Mouse (Mus musculus): Measurements from ENCODE around the gene Psd. TPM values are rescaled to one million over a fixed set of nuclear protein-coding genes. Genes with fewer than 3 reads are reported as not detected.
A peak's percentile ranks its signal among the peaks of the same experiment; 100 is the strongest.

Psd gene
- total RNA-seq, 2 experiments from 2014 or later = 0.51 to 0.62 TPM

GRCm38 (mm10) chr19:46322144-46322995, 4.6 kb downstream of the Psd start:
- intact Hi-C loops (cut with DNase I) = no loop called here
- no peak for DNase-seq

DNA sequence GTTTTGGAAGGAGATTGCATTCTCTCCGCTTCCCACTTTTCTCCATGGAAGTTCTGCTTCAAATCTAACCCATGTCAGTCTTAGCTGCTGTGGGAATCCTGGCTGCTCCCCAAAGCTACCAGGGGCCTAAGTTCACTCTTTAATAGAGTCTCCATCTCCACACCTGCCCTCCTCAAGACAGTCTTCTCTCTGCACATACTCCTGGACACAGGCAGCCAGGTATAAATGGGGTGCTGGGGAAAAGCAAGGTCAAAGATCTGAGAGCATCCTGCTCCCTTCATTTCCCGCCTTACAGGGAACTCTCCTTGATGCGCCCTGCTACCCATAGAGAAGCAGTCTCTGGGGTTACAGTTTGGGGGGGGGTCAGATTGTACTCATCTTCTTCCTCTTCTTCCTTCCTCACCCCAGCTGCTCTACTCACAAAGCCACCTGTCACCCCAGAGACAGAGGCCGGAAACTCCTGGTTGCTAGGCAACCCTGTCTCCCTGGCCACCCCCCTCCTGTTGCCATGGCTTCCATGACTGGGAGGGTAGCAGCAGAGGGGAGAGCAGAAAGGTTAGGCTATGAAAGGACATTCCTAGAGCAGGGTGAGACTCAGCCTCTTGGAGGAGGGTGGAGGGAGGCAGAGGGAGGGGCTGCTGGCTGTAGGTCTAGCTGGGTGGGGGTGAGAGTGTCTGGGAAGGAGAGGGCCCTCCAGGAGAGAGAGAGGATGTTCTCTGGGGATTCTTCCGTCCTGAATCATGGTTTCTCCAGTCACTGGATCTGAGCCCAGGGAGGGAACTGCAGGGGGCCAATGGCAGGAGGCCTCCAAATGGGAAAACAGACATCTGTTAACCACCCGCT, 5.6 kb downstream of the Psd start:
- intact Hi-C loops (cut with DNase I) = no loop called here
- DNase-seq = peak in 1 of 2 experiments; percentile 6

GRCm38 (mm10) chr19:46320076-46320785, 6.7 kb downstream of the Psd start:
- intact Hi-C loops (cut with DNase I) = no loop called here
- peak in 1 of 2 experiments; percentile 8 for DNase-seq

DNA sequence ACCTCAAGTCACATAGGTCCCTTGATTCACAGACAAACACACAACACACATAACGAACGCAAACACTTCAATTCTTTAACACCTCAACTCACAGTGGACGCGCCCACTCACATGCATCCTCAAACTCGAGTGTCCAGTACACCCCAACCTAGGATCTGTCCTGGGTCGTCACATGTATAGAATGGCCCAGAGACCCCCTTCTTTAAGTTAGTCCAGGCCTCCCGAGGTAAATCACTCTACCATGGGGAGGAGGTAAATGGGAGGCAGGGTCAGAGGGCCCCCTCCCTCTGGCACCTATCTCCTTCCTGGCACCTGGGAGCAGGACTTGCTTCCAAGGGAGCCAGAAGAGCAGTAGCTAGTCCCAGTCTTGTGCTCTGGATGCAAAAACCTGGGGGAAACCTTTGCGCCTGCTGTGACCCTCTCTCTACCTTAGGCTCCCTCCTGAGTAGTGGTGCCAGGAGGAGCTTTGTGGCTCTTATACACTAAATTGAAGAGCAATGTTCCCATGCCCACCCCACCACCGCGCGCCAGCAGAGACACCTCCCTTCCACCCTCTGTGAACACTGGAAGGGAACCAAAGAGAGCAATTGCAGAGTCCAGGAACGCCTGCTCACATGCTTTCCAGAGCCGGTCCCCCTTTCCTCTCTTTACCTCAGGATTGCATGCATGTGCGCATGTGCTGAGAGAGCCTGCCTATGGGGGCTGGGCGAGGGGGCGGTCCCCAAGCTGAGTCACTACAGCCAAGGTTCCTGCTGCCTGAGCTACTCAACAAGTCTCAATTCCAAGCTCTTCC, 8.2 kb downstream of the Psd start:
- DNase-seq = peak in 1 of 2 experiments; percentile 29
- intact Hi-C loops (cut with DNase I) = no loop called here

- intact Hi-C loops (cut with DNase I) = no loop called here
- DNase-seq = peak in 1 of 2 experiments; percentile 13
Observed at GRCm38 (mm10) chr19:46318031-46318471, 8.9 kb downstream of the Psd start.

GRCm38 (mm10) chr19:46317546-46317885, 9.4 kb downstream of the Psd start:
- no peak for DNase-seq
- intact Hi-C loops (cut with DNase I) = no loop called here

GRCm38 (mm10) chr19:46316846-46317545, 10.0 kb downstream of the Psd start:
- intact Hi-C loops (cut with DNase I) = no loop called here
- no peak for DNase-seq

DNA sequence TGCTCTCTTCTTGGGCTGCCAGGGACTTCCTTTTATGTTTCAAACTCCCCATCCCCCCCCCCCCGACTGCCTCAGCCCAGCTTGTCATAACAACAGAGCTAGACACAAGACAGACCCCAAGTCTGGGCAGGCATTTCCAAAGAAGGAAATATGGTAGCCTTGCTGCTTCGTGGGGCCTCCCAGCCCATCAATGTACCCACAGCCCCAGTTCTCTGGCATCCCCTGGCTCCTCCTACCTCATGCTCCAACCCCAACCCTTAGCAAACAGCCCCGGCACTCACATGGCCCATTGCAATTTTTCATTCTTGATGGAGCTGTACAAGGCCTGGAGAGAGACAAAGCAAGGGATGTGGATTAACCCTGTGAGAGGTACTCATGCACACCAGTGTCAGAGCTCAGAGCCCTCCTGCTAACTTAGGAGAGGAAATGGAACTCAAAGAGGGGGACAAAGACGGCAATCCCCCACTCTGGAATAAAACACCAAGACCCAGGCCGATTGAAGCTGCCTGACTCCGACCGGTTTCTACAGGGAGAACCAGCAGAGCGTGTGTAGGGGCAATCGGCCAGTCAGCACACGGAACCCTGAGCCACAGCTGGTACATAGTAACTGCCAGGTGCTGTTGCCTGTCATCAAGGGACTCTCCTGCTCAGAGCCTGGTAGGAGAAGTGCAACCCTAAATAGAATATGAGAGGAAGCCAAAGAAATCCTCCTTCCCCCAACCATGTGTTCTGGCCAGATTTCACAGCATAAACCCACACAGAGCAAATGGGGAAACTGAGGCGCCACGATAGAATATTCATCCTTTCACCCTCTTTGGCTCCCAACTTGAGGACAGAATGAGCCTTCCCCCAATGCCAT, 11.0 kb downstream of the Psd start:
- intact Hi-C loops (cut with DNase I) = no loop called here
- DNase-seq = no peak

- intact Hi-C loops (cut with DNase I) = no loop called here
- DNase-seq = no peak
Observed at GRCm38 (mm10) chr19:46314872-46315742, 11.8 kb downstream of the Psd start.

GRCm38 (mm10) chr19:46314151-46314601, 12.8 kb downstream of the Psd start:
- intact Hi-C loops (cut with DNase I) = no loop called here
- DNase-seq = no peak

DNA sequence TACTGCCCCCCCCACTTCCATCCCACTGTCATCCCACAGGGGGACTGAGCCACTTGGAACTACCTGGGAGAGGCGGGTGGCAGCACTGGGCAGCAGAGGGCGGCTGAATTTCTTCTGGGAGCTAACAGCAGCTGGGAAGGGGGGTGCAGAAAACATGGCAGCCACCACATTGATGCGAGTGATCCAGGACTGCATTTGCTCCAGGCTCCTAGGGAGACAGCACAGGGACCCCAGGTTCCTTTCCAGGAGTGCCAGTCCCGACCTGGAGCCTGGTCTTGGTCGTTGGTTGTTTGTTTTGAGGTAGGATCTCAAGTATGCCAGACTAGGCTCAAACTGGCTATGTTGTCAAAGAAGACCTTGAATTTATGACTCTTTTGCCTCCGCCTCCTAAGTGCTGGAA, 13.4 kb downstream of the Psd start:
- no peak for DNase-seq
- intact Hi-C loops (cut with DNase I) = no loop called here

DNA sequence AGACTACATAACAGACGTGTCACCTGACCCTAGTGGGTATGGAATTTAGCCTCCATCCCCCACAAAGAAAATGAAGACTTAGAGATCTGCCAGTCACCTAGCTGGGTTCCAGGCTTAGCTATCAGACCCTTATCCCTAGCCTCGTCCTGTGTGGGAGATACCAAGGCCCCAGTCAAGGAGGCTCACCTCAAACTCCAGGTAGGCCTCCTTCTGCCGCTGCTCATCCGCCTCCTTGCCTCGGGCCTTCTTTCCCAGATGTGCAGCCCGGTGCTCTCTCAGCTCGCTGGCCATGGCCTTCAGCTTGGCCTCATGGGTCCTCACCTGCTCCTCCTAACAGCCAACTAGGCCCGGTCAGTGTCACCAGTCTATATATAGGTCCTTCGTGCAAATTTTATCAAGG, 13.8 kb downstream of the Psd start:
- intact Hi-C loops (cut with DNase I) = no loop called here

DNA sequence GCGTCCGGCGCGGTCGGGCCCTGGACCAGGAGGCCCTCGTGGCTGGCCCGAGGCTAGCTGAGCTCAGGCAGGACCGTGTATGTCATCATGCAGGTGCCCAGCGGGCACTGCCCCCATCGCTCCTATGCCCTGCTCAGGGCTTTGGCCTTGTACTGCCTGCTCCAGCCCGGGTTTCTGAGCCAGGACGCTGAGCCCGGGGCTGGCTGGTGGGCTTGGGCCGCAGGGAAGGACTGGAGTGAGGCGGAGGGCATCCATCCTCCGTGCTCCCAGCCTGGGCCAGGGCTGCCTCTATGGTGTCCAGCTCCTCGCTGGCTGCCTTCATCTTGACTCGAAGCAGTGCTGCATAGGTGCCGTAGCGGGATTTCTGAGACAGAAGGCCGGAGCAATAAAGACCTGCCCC, 14.4 kb downstream of the Psd start:
- intact Hi-C loops (cut with DNase I) = no loop called here
- DNase-seq = no peak

More for the DNA sequence above, 13.8 kb downstream of the Psd start:
- no peak for DNase-seq

GRCm38 (mm10) chr19:46311341-46311740, 15.6 kb downstream of the Psd start:
- intact Hi-C loops (cut with DNase I) = loop anchor here (2.0 kb wide), 1 partner anchor 15 kb away; the partner anchor contains the start of gene Psd
- DNase-seq = peak in 1 of 2 experiments; percentile 8

DNA sequence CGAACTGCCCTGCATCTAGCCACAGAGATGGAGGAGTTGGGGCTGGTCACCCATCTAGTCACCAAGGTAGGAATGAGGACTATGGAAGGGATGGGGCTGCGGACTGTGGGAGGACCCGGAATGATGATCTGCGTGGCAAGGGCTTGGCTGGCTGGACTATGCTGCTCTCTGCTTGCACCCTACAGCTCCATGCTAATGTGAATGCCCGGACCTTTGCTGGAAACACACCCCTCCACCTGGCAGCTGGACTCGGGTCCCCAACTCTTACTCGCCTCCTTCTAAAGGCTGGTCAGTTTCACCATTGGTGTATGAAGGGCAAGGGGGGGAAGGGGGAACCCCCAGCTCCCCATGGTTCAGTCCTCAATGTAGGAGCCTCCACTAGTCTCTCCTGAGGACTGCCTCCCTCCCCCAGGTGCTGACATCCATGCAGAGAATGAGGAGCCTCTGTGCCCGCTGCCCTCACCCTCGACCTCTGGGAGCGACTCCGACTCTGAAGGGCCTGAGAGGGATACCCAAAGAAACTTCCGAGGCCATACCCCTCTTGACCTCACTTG, 16.6 kb downstream of the Psd start:
- intact Hi-C loops (cut with DNase I) = loop anchor here (2.0 kb wide), 1 partner anchor 16 kb away; the partner anchor contains the start of gene Psd
- DNase-seq = no peak

GRCm38 (mm10) chr19:46309651-46310305, 17.2 kb downstream of the Psd start:
- intact Hi-C loops (cut with DNase I) = loop anchor here (2.0 to 5.0 kb wide), 2 partner anchors 17 to 222 kb away; partner anchors contain the start of gene Psd
- no peak for DNase-seq
